Mouse (Mus musculus) c-Kit-positive CD71-negative TER-119-negative erythroid progenitor cells, embryonic 14.5 days (primary cell): Measurements from ENCODE around the gene Klhl31.

Experiments
- DNase-seq: peaks from one replicate; pipeline ENCODE4 v3.0.0-alpha.2; 2013; ENCODE audit warnings: low read depth

Klhl31 gene

GRCm38 (mm10) chr9:77704108-77704507 lies 67.8 kb downstream of the Klhl31 start:
- DNase-seq, result no peak

- DNase-seq, result no peak
Measured at GRCm38 (mm10) chr9:77706515-77706914, 70.2 kb downstream of the Klhl31 start.

GRCm38 (mm10) chr9:77707433-77708139 lies 71.3 kb downstream of the Klhl31 start:
- DNase-seq, result no peak

GRCm38 (mm10) chr9:77708950-77709349 lies 72.7 kb downstream of the Klhl31 start:
- DNase-seq, result peak; percentile 46
